Mouse (Mus musculus): ENCODE measurements around the gene Spsb1. TPM values are rescaled to one million over a fixed set of nuclear protein-coding genes. Genes with fewer than 3 reads are reported as not detected.
A peak's percentile ranks its signal among the peaks of the same experiment; 100 is the strongest.

Spsb1 gene
- total RNA-seq, 2 experiments from 2014 or later = 17.1 to 19.0 TPM

DNA sequence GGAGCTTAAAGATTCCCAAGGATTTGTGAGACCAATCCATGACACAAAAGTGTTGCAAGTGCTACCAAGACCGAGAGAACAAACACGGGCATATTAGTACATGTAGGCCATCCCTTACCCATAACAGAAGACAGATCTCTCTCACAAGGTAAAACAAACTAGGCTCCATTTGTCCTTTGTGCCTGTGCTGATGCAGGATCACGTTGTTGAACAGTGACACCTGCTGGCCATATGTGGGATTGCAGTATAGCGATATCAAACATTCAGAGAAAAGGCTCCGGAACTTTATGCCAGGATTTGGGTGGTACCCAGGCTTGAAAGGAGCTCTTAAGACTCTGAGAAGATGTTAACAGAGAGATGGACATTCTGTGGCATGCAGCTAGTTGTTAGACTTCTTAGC lies 3.7 kb upstream of the Spsb1 start:
- DNase-seq (ENCODE audit: low spot score in 2 of 2) = peak; percentile 67 to 78
- intact Hi-C loops (cut with DNase I) = loop anchor here (1.0 to 5.0 kb wide), 2 partner anchors 151 to 206 kb away; no protein-coding TSS in a partner anchor

DNA sequence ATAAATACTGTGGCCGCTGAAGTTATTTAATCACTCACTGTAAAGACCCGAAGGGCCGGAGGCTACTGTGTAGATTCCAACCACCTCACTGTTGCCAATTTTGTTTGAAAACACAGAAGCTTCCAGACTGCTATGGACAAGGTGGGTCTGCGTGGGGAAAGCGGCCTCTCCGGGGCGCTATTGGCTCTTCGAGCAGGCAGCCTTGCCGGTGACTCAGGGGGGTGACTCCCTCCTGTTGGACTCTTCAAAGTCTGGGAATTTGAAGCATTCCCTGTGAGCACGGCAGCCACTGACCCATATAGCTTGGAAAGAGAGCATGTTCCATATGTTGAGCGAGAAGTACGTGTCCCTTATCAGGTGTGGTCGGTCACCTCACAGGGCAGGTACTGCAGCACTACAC lies 1.2 kb upstream of the Spsb1 start:
- intact Hi-C loops (cut with DNase I) = loop anchor here (5.0 kb wide), 1 partner anchor 204 kb away; no protein-coding TSS in a partner anchor

DNA sequence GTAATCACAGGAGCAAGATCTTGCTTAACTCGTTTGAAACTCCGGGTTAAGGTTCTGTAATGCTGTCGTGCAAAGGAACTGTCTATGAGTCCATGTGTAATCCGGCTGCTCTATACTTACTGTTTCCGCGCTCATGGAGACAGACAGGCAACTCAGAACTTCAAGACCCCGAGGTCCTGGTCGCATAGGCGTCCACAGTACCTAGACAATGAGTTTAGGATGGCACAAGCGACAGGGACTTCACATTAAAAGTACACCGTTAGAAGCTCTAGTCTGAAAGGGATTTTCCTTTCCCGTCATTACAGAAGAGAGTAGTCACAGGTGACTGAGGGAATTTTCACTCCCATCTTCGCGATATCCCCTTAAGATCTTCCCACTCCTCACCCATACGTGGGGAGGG lies 788 bp upstream of the Spsb1 start:
- intact Hi-C loops (cut with DNase I) = loop anchor here (2.0 to 5.0 kb wide), 2 partner anchors 115 to 203 kb away; no protein-coding TSS in a partner anchor
- DNase-seq (ENCODE audit: low spot score in 2 of 2) = no peak

More for the DNA sequence above, 1.2 kb upstream of the Spsb1 start:
- no peak for DNase-seq (ENCODE audit: low spot score in 2 of 2)

- peak; percentile 43 to 46 for DNase-seq (ENCODE audit: low spot score in 2 of 2)
- intact Hi-C loops (cut with DNase I) = loop anchor here (2.0 to 5.0 kb wide), 2 partner anchors 67 to 113 kb away; no protein-coding TSS in a partner anchor
Measured at GRCm38 (mm10) chr4:149953621-149954481, 992 bp downstream of the Spsb1 start.

- intact Hi-C loops (cut with DNase I) = loop anchor here (5.0 kb wide), 1 partner anchor 65 kb away; no protein-coding TSS in a partner anchor
- no peak for DNase-seq (ENCODE audit: low spot score in 2 of 2)
Measured at GRCm38 (mm10) chr4:149952201-149952600, 2.6 kb downstream of the Spsb1 start.

GRCm38 (mm10) chr4:149951201-149951600 lies 3.6 kb downstream of the Spsb1 start:
- intact Hi-C loops (cut with DNase I) = loop anchor here (5.0 kb wide), 1 partner anchor 64 kb away; no protein-coding TSS in a partner anchor
- DNase-seq (ENCODE audit: low spot score in 2 of 2) = no peak

- intact Hi-C loops (cut with DNase I) = loop anchor here (5.0 kb wide), 1 partner anchor 62 kb away; no protein-coding TSS in a partner anchor
Measured at GRCm38 (mm10) chr4:149949691-149950090, 5.2 kb downstream of the Spsb1 start.

DNA sequence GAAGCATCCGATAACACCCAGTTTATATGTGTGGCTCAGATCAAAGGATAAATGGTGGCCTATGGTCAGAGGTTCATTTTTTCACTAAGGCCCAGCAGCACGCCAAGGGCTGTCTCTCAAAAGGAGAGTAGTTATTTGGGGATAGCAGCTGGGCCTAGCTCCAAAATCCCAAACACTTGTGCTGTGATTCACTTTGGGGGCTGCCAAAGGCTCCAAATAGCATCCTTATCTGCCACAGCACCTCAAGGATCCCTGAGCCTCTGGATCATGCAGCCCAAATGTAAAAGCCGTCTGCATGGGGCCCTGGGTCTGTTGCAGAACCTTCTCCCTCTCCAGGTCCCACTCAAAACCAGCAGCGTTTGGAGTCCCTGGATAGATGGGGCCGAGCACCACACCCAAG lies 6.7 kb downstream of the Spsb1 start:
- DNase-seq (ENCODE audit: low spot score in 2 of 2) = peak; percentile 41 to 43
- intact Hi-C loops (cut with DNase I) = no loop called here

More at GRCm38 (mm10) chr4:149949691-149950090, 5.2 kb downstream of the Spsb1 start:
- DNase-seq (ENCODE audit: low spot score in 2 of 2) = no peak

GRCm38 (mm10) chr4:149947396-149947795 lies 7.4 kb downstream of the Spsb1 start:
- intact Hi-C loops (cut with DNase I) = no loop called here
- DNase-seq (ENCODE audit: low spot score in 2 of 2) = no peak

- no peak for DNase-seq (ENCODE audit: low spot score in 2 of 2)
- intact Hi-C loops (cut with DNase I) = no loop called here
Measured at GRCm38 (mm10) chr4:149945194-149945593, 9.6 kb downstream of the Spsb1 start.

GRCm38 (mm10) chr4:149944214-149944613 lies 10.6 kb downstream of the Spsb1 start:
- intact Hi-C loops (cut with DNase I) = no loop called here
- no peak for DNase-seq (ENCODE audit: low spot score in 2 of 2)

DNA sequence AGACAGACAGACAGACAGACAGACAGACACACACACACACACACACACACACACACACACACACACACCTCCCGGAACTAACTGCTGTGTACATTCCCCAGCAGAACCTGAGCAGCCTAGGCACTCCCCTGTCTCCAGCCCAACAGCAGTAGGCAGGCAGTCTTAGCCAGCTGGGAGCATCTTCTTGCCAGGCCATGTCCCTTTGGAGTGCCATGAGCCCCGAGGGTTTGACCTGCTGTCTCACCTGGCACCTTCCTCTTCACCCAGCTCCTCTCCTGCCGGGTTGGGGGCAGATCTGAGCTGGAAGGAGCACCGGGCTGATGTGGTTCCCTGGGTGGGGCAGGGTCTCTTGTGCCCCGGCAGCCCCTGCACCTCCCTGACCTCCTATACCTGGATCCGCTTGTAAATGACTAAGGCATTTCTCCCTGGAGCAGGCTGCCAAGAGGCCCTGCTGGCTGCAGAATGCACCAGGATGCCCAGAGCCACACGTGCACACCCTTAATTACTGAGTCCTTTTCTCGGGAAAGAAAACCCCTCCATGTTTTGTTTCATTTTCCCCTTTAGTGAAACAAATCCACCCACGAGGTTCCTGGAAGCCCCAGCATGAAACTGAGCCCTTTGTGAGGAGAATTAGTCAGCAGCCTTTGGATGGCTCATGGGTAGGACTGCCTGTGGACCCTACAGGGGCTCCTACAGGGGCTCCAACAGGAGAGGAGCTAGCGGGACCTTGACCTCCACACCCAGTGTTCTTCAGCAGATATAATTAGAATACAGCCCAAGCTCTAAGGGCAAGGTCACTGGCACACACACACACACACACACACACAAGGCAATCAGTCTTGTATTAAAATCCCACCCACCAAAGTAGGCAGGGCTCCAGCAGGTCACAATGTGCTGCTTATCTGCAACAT lies 11.8 kb downstream of the Spsb1 start:
- no peak for DNase-seq (ENCODE audit: low spot score in 2 of 2)
- intact Hi-C loops (cut with DNase I) = no loop called here

- intact Hi-C loops (cut with DNase I) = no loop called here
- DNase-seq (ENCODE audit: low spot score in 2 of 2) = no peak
Measured at GRCm38 (mm10) chr4:149941067-149941755, 13.6 kb downstream of the Spsb1 start.

- intact Hi-C loops (cut with DNase I) = no loop called here
Measured at GRCm38 (mm10) chr4:149938701-149939100, 16.1 kb downstream of the Spsb1 start.

GRCm38 (mm10) chr4:149936921-149937320 lies 17.9 kb downstream of the Spsb1 start:
- DNase-seq (ENCODE audit: low spot score in 2 of 2) = no peak
- intact Hi-C loops (cut with DNase I) = no loop called here

More at GRCm38 (mm10) chr4:149938701-149939100, 16.1 kb downstream of the Spsb1 start:
- DNase-seq (ENCODE audit: low spot score in 2 of 2) = no peak

- intact Hi-C loops (cut with DNase I) = no loop called here
- DNase-seq (ENCODE audit: low spot score in 2 of 2) = no peak
Measured at GRCm38 (mm10) chr4:149935470-149935869, 19.4 kb downstream of the Spsb1 start.

DNA sequence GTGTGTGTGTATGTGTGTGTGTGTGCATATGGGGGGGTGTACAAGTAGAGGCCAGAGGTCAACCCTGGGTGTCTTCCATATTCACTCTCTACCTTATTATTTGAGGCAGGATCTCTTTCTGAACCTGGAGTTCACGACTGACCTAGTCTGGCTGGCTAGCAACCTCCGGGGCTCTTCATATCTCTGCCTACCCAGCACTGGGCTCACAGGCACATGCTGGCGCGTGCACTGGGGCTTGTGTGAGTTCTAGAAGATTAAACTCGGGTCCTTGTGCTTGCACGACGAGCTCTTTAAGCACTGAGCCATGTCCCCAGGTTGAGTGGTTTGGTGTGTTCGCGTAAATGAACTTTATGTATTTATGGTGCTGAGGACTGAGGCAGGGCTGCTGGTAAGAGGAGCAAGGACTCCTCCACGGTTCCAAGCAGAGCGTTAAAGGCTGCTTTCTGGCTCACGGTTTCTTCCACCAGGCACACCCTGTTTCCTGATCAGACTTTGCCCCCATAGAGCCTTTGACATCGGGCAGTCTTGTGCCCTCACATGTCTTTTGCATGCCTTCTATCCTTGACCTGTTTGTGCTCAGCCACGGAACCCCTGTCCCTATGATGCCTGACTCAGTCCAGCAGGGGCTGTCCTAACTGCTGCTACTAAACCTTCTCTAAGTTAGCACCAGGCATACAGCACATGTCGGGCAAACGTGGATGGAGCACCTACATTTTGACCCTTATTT lies 21.2 kb downstream of the Spsb1 start:
- intact Hi-C loops (cut with DNase I) = no loop called here
- no peak for DNase-seq (ENCODE audit: low spot score in 2 of 2)

DNA sequence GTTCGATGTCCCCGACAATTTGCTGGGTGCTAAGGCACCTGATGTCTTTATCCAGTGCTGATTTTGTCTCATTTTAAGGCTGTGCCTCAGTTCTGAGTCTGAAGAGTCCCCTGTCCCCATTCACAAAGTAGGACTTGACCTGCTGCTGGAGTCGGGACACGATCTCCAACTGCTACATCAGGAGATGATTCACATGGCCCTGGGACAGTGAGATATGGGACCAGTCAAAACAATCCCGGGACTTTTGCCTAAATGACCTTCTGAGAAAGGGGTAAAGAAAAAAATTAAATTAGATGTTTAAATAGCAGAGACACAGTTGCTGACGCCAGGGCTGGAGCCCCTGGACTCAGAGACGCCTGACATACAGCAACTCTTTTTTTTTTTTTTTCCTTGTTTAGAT lies 21.8 kb downstream of the Spsb1 start:
- no peak for DNase-seq (ENCODE audit: low spot score in 2 of 2)
- intact Hi-C loops (cut with DNase I) = no loop called here

All from left cerebral cortex, postnatal 36 days (tissue).